In the genomic region with DNA sequence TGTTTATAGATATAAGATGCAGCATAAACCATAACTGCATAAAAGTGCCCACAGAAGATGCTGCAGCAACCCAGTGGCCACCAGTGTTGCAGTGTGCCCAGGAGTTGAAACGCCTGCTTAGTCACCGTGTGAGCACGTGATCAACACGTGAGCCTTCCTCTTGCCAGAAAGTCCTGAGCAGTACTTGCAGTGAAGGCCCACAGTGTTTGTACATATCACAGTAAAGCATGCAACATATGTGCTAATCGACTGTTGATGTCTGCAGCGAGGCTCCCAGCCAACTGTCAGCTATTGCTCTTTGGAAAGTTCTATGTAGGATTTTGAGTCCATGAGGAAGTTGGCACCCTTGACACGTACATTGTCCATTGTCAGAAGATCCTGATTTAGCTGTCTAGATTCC, we compare ENCODE assay signal across 8 mouse cellular contexts.
DNase-seq lines count a peak whose midpoint lies in the region; ATAC-seq and TF ChIP-seq lines count a peak whose summit lies in the region.
"Had no signal": no experiment of that assay in that cellular context is flagged by ENCODE, and none has a peak within 500 bp of the region (broad histone marks: within the 10 kb centered on the region; RNA-seq: fewer than 3 reads in every experiment).

No protein-coding gene starts in this region.

- ATAC-seq in heart, embryonic 16.5 days (replicated peaks; ENCODE audit: extremely low read depth, insufficient read depth, low FRiP score) = peak; percentile 66; the same call in 1 of the 2 replicates
- no peak for ATAC-seq in frontal cortex, adult (ENCODE audit: low TSS enrichment)

- no peak overlapping the region for H3K9ac ChIP-seq in heart, embryonic 16.5 days (ENCODE audit: low read length)
- H3K9ac ChIP-seq: limb, embryonic 13.5 days had no signal

- H3K4me2 ChIP-seq in heart, embryonic 16.5 days (ENCODE audit: low read depth, low read length) = no peak overlapping the region
- H3K4me2 ChIP-seq: limb, embryonic 13.5 days had no signal

- no peak for TF ChIP-seq POLR2A in small intestine, adult 2 months (IDR thresholded peaks at IDR 0.05; ENCODE audit: low read depth, low read length)

- no peaks in the 10 kb centered on the region for H3K27me3 ChIP-seq in heart, embryonic 16.5 days (ENCODE audit: control insufficient read depth, insufficient read depth, low read length)
- H3K27me3 ChIP-seq in small intestine, adult 2 months (ENCODE audit: control insufficient read depth, insufficient read depth, low read length) = no peaks in the 10 kb centered on the region
- H3K27me3 ChIP-seq: limb, embryonic 13.5 days had no signal

- WGBS in heart, embryonic 16.5 days = 54% methylated on average over 7 of the region's 7 CpGs
- 26% methylated on average over 7 of the region's 7 CpGs for WGBS in small intestine, adult 2 months

- DNase-seq in adrenal gland, postnatal 10 days = peak; percentile 67
- DNase-seq in liver = peak; percentile 19
- DNase-seq in embryo, embryonic 11 days = no peak
- DNase-seq in thymus, postnatal 36 days = no peak

- no peak overlapping the region for H3K4me3 ChIP-seq in heart, embryonic 16.5 days (ENCODE audit: low read length)
- H3K4me3 ChIP-seq in small intestine, adult 2 months (ENCODE audit: low read depth, low read length) = no peak overlapping the region
- H3K4me3 ChIP-seq: limb, embryonic 13.5 days had no signal

- H3K36me3 ChIP-seq in heart, embryonic 16.5 days (ENCODE audit: control insufficient read depth, insufficient read depth) = no peaks in the 10 kb centered on the region
- H3K36me3 ChIP-seq in small intestine, adult 2 months (ENCODE audit: control insufficient read depth, insufficient read depth, low read length) = peaks cover 13% of the 10 kb centered on the region

- H3K9me3 ChIP-seq in heart, embryonic 16.5 days (replicated peaks; ENCODE audit: control insufficient read depth, low read length) = no peaks in the 10 kb centered on the region
- H3K9me3 ChIP-seq: limb, embryonic 13.5 days had no signal

- peaks cover 20% of the 10 kb centered on the region for H3K4me1 ChIP-seq in heart, embryonic 16.5 days (ENCODE audit: control insufficient read depth, insufficient read depth, low read length)
- H3K4me1 ChIP-seq in small intestine, adult 2 months (ENCODE audit: control insufficient read depth, insufficient read depth, insufficient read length, low read length) = peaks cover 30% of the 10 kb centered on the region

- TF ChIP-seq CTCF in small intestine, adult 2 months (IDR thresholded peaks at IDR 0.05; ENCODE audit: extremely low read depth, insufficient read length, insufficient replicate concordance, low read depth, low read length) = no peak

- H3K27ac ChIP-seq in heart, embryonic 16.5 days (ENCODE audit: low read length) = 0 out of 2 replicates have a peak overlapping the region, but pooled peaks have one; percentile 29
- H3K27ac ChIP-seq in small intestine, adult 2 months (ENCODE audit: insufficient read depth, low read depth, low read length) = peak overlapping the region; percentile 88
- H3K27ac ChIP-seq: limb, embryonic 13.5 days had no signal

Comparison
In these comparisons a context has a peak if more than half of its experiments do, and no peak if none do; other contexts are left out.
1. DNase-seq: peak in adrenal gland, postnatal 10 days (single experiment) and liver (single experiment); none in embryo, embryonic 11 days (single experiment) and thymus, postnatal 36 days (0 of 2).